Mouse (Mus musculus) myocyte (in vitro differentiated cells): ENCODE measurements at regions not wholly inside any gene's neighbourhood (a gene's known extent, or its start where the extent isn't known, plus 50 kb on each side); places are given as distances from the start of the nearest gene placed in this dataset.

Experiments
- POLR2A ChIP-seq: IDR thresholded peaks from one replicate; pipeline ENCODE4 v1.6.1; 2011; ENCODE audit warnings: low read depth, mild to moderate bottlenecking, control low read depth, moderate library complexity; ENCODE audit not compliant: insufficient read length
- TCF3 ChIP-seq: IDR thresholded peaks from one replicate; pipeline ENCODE4 v1.6.1; 2011; ENCODE audit warnings: low read depth, control low read depth; ENCODE audit not compliant: insufficient read length
- USF1 ChIP-seq: IDR thresholded peaks from one replicate; pipeline ENCODE4 v1.6.1; 2011; ENCODE audit warnings: low read depth, mild to moderate bottlenecking, control low read depth, moderate library complexity

GRCm38 (mm10) chr5:45295134-45295533 is 154.9 kb downstream of the Qdpr start:
- no peak for TF ChIP-seq POLR2A
- no peak for TF ChIP-seq USF1
- no peak for TF ChIP-seq TCF3
